Mouse (Mus musculus): ENCODE measurements at regions not wholly inside any gene's neighbourhood (a gene's known extent, or its start where the extent isn't known, plus 50 kb on each side); places are given as distances from the start of the nearest gene placed in this dataset.

DNA sequence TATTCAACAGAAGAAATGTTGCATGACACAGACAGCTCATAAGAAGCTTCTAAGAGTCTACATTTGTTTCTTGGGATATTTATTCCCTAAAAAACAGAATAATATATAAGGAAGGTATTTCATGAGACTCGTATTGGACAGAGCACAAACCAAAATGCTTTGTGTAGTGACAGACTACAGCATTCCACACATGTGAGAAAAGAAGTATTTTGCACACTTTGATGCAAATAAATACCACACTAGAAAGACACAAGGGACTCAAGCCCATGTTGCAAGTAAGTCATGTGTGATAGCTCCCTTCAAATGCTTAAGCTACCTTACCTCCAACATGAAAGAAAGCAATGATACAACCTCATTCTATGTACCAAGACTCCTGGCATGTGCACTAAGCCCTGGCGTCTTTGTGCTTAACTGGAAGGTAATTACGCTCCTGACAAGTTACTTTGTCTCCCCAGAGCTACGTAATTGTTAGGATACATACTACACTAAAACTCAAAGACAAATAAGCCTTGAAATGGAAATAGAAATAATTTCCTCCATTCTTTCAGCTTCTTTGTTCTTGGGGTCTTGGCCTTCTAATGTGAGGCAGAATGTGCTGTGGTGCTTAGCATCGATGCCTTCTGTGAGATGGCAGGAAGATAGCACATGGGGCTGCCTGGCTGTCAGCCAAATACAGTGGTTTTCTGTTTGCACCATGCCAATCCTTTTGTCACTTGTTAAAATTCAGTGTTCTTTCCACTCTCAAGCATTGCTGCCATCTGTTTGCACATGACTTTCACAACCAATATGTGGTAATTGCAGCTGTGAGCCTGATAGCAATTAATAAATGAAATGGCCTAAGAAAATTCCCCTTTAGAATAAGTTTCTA lies 1214.4 kb upstream of the Igfbp7 start:
- Histone ChIP-seq H3K27ac (peak overlapping the region; percentile 75), H3K9ac (no peak overlapping the region), H3K27me3 (no peaks in the 10 kb centered on the region), H3K4me1 (replicated peaks) (no peaks in the 10 kb centered on the region; the same call in 1 of the 2 replicates), H3K36me3 (no peaks in the 10 kb centered on the region), H3K4me2 (no peak overlapping the region), H3K9me3 (no peaks in the 10 kb centered on the region), H3K4me3 (no peak overlapping the region)
- WGBS, result 50% methylated on average over 5 of the region's 5 CpGs
- ATAC-seq (ENCODE audit: low FRiP score), result peak; percentile 88; the same call in 1 of the 2 replicates

DNA sequence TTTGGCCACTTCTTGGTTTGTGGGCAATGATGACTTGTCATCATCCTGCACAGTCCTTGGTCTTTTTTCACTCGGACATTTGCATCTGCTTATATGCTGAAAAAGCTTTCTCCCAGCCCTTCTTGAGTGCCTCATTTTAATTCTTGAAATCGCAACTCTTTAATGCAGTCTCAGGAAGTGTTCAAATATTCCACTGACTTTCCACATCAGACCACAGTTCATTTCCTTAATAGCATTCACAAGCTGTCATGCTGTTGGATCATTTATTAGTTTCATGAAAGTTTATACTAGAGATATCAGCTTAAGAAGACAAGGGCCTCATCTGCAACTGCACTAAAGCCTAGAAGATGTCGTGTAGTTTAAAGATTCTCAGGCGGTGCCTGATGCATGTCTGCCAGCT lies 1200.5 kb upstream of the Igfbp7 start:
- H3K9ac ChIP-seq, result no peak overlapping the region
- ATAC-seq (ENCODE audit: low FRiP score), result no peak
- no peaks in the 10 kb centered on the region for H3K9me3 ChIP-seq
- no peaks in the 10 kb centered on the region for H3K27me3 ChIP-seq
- no peak overlapping the region for H3K4me3 ChIP-seq
- no peaks in the 10 kb centered on the region for H3K4me1 ChIP-seq (replicated peaks)
- H3K27ac ChIP-seq, result no peak overlapping the region
- 80% methylated on average over 4 of the region's 4 CpGs for WGBS
- H3K36me3 ChIP-seq, result no peaks in the 10 kb centered on the region
- H3K4me2 ChIP-seq, result no peak overlapping the region

DNA sequence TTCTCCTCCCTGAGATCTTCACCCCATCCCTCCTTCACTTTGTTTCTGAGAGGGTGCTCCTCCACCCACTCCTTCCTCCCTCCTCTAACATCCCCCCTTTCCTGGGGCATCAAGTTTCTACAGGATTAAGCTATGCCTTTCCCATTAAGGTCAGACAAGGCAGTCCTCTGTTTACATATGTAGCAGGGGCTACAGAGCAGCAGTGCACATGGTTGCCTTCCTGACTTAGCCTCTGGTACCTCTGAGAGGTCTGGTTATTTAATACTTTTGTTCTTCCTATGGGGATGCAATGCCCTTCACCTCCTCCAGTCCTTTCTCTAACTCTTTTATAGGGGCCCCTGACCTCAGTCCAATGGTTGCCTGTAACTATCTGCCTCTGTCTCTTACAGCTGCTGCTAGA lies 1194.8 kb upstream of the Igfbp7 start:
- no peak overlapping the region for H3K4me2 ChIP-seq
- H3K36me3 ChIP-seq, result no peaks in the 10 kb centered on the region
- H3K4me1 ChIP-seq (replicated peaks), result no peaks in the 10 kb centered on the region
- no peak overlapping the region for H3K4me3 ChIP-seq
- no peaks in the 10 kb centered on the region for H3K9me3 ChIP-seq
- no peaks in the 10 kb centered on the region for H3K27me3 ChIP-seq
- no peak overlapping the region for H3K27ac ChIP-seq
- no peak for ATAC-seq (ENCODE audit: low FRiP score)
- H3K9ac ChIP-seq, result no peak overlapping the region

DNA sequence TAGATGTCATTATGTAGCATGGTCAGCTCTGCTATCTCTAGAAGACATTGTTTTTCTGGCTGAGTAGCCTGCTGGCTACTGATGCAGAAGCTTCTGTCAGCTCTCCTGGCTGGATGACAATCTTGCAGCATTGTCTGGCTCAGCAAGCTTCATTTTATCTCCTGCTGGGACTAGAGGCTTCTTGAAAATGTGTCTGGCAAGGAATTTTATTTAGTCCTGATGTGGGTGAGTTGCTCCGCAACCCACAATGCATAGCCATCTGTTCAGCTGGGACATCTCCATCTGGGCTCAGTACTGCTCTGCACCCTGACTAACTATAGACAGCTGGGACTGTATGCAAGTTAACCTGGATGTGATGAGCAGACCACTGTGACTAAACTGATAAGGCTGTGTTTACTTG lies 1177.0 kb upstream of the Igfbp7 start:
- WGBS, result 58% methylated on average over 1 of the region's 1 CpGs
- Histone ChIP-seq H3K36me3 (no peaks in the 10 kb centered on the region), H3K27ac (no peak overlapping the region), H3K27me3 (no peaks in the 10 kb centered on the region), H3K9me3 (no peaks in the 10 kb centered on the region), H3K9ac (no peak overlapping the region), H3K4me2 (no peak overlapping the region), H3K4me3 (no peak overlapping the region), H3K4me1 (replicated peaks) (no peaks in the 10 kb centered on the region)
- peak; percentile 86 for ATAC-seq (ENCODE audit: low FRiP score)

DNA sequence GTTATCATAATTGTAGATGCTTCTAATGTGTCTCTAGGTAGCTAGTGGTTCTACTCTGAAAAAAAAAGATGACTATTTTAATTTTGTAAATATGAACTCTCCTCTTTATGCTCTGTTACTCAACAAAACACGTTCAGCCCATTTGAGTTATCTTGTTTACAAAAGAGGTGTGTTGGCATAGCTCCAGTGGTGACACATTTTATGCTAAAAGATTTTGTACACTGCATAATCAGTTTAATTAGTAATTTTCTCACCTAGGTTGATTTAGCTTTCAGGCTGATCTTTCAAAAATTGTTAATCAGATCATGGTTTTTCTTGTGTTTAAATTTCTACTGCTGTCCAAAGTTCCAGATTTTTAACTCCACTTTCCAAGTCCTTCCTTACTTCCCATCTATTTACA lies 1149.1 kb upstream of the Igfbp7 start:
- WGBS, result 47% methylated on average over 1 of the region's 1 CpGs
- Histone ChIP-seq H3K27me3 (no peaks in the 10 kb centered on the region), H3K4me2 (no peak overlapping the region), H3K9ac (no peak overlapping the region), H3K36me3 (no peaks in the 10 kb centered on the region), H3K27ac (no peak overlapping the region), H3K4me3 (no peak overlapping the region), H3K9me3 (no peaks in the 10 kb centered on the region), H3K4me1 (replicated peaks) (no peaks in the 10 kb centered on the region)
- no peak for ATAC-seq (ENCODE audit: low FRiP score)

DNA sequence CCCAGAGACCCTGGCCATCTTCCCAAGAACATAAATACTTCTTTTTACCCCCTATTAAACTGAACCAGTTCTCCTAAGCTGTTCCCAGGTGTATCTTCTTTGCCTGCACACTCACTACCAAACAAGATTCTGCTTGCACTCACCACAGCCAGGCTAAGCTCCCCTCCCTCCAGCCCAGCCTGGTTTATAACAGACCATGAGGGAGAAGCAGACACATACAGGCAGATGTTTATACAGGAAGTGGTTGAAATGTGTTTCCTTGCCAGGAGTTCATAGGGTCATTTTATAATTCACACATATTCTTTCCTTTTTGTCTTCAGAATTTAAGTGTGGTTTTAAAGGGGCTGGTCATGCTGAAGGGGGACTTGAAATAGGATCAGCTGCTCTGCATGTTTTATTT lies 1127.5 kb upstream of the Igfbp7 start:
- Histone ChIP-seq H3K4me3 (no peak overlapping the region), H3K36me3 (no peaks in the 10 kb centered on the region), H3K27me3 (no peaks in the 10 kb centered on the region), H3K9me3 (no peaks in the 10 kb centered on the region), H3K4me2 (no peak overlapping the region), H3K27ac (no peak overlapping the region), H3K4me1 (replicated peaks) (no peaks in the 10 kb centered on the region), H3K9ac (no peak overlapping the region)
- no peak for ATAC-seq (ENCODE audit: low FRiP score)

All from hindbrain, embryonic 13.5 days (tissue).